Mouse (Mus musculus): ENCODE data around the gene Pbrm1. TPM values are rescaled to one million over a fixed set of nuclear protein-coding genes. Genes with fewer than 3 reads are reported as not detected.

Gene Pbrm1
- polyA plus RNA-seq, 1 experiment: 3.7 TPM

- H3K4me3 ChIP-seq (replicated peaks): no peak overlapping the region
- peaks cover 28% of the 10 kb centered on the region for H3K4me1 ChIP-seq
- no peaks in the 10 kb centered on the region for H3K27me3 ChIP-seq (replicated peaks)
- TF ChIP-seq GATA1 (IDR thresholded peaks at IDR 0.05; ENCODE audit: borderline replicate concordance, low read length) (no peak), FLI1 (IDR thresholded peaks at IDR 0.05; ENCODE audit: low read length) (no peak)
- H3K36me3 ChIP-seq (replicated peaks; ENCODE audit: low read length): peaks cover 84% of the 10 kb centered on the region
- H3K9me3 ChIP-seq: no peaks in the 10 kb centered on the region
Observed at GRCm38 (mm10) chr14:31013928-31014327, 5.0 kb upstream of the Pbrm1 start.

- H3K4me1 ChIP-seq: peaks cover 36% of the 10 kb centered on the region
- H3K36me3 ChIP-seq (replicated peaks; ENCODE audit: low read length): peaks cover 63% of the 10 kb centered on the region
- no peaks in the 10 kb centered on the region for H3K9me3 ChIP-seq
- H3K4me3 ChIP-seq (replicated peaks): no peak overlapping the region
- no peak for TF ChIP-seq GATA1 (IDR thresholded peaks at IDR 0.05; ENCODE audit: borderline replicate concordance, low read length)
- no peak for TF ChIP-seq FLI1 (IDR thresholded peaks at IDR 0.05; ENCODE audit: low read length)
- no peaks in the 10 kb centered on the region for H3K27me3 ChIP-seq (replicated peaks)
Observed at GRCm38 (mm10) chr14:31016063-31016462, 2.9 kb upstream of the Pbrm1 start.

- Histone ChIP-seq H3K4me3 (replicated peaks) (peak overlapping the region; percentile 97), H3K9me3 (no peaks in the 10 kb centered on the region), H3K27me3 (replicated peaks) (no peaks in the 10 kb centered on the region), H3K36me3 (replicated peaks; ENCODE audit: low read length) (peaks cover 58% of the 10 kb centered on the region), H3K4me1 (peaks cover 49% of the 10 kb centered on the region)
- TF ChIP-seq GATA1 (IDR thresholded peaks at IDR 0.05; ENCODE audit: borderline replicate concordance, low read length) (no peak), FLI1 (IDR thresholded peaks at IDR 0.05; ENCODE audit: low read length) (no peak)
Observed at GRCm38 (mm10) chr14:31017854-31018253, 1.1 kb upstream of the Pbrm1 start.

- Histone ChIP-seq H3K36me3 (replicated peaks; ENCODE audit: low read length) (peaks cover 58% of the 10 kb centered on the region), H3K9me3 (no peaks in the 10 kb centered on the region), H3K4me1 (peaks cover 64% of the 10 kb centered on the region), H3K4me3 (replicated peaks) (peak overlapping the region; percentile 97), H3K27me3 (replicated peaks) (no peaks in the 10 kb centered on the region)
- TF ChIP-seq FLI1 (IDR thresholded peaks at IDR 0.05; ENCODE audit: low read length): no peak
- TF ChIP-seq GATA1 (IDR thresholded peaks at IDR 0.05; ENCODE audit: borderline replicate concordance, low read length): no peak
Observed at GRCm38 (mm10) chr14:31019331-31020205, 630 bp downstream of the Pbrm1 start.

- Histone ChIP-seq H3K9me3 (no peaks in the 10 kb centered on the region), H3K27me3 (replicated peaks) (no peaks in the 10 kb centered on the region), H3K36me3 (replicated peaks; ENCODE audit: low read length) (peaks cover 58% of the 10 kb centered on the region), H3K4me3 (replicated peaks) (no peak overlapping the region), H3K4me1 (peaks cover 45% of the 10 kb centered on the region)
- TF ChIP-seq GATA1 (IDR thresholded peaks at IDR 0.05; ENCODE audit: borderline replicate concordance, low read length) (no peak), FLI1 (IDR thresholded peaks at IDR 0.05; ENCODE audit: low read length) (no peak)
Observed at GRCm38 (mm10) chr14:31022579-31022978, 3.6 kb downstream of the Pbrm1 start.

- Histone ChIP-seq H3K27me3 (replicated peaks) (no peaks in the 10 kb centered on the region), H3K4me3 (replicated peaks) (no peak overlapping the region), H3K9me3 (no peaks in the 10 kb centered on the region), H3K4me1 (peaks cover 32% of the 10 kb centered on the region), H3K36me3 (replicated peaks; ENCODE audit: low read length) (peaks cover 88% of the 10 kb centered on the region)
- no peak for TF ChIP-seq FLI1 (IDR thresholded peaks at IDR 0.05; ENCODE audit: low read length)
- no peak for TF ChIP-seq GATA1 (IDR thresholded peaks at IDR 0.05; ENCODE audit: borderline replicate concordance, low read length)
Observed at GRCm38 (mm10) chr14:31025785-31026184, 6.8 kb downstream of the Pbrm1 start.

GRCm38 (mm10) chr14:31045296-31045695 is 26.4 kb downstream of the Pbrm1 start:
- H3K4me3 ChIP-seq (replicated peaks): no peak overlapping the region
- no peaks in the 10 kb centered on the region for H3K9me3 ChIP-seq
- H3K4me1 ChIP-seq: peaks cover 4% of the 10 kb centered on the region; the same call in 1 of the 2 replicates
- H3K36me3 ChIP-seq (replicated peaks; ENCODE audit: low read length): peaks cover 95% of the 10 kb centered on the region
- H3K27me3 ChIP-seq (replicated peaks): no peaks in the 10 kb centered on the region
- TF ChIP-seq GATA1 (IDR thresholded peaks at IDR 0.05; ENCODE audit: borderline replicate concordance, low read length) (no peak), FLI1 (IDR thresholded peaks at IDR 0.05; ENCODE audit: low read length) (no peak)

- Histone ChIP-seq H3K4me1 (peaks cover 6% of the 10 kb centered on the region; the same call in 1 of the 2 replicates), H3K36me3 (replicated peaks; ENCODE audit: low read length) (peaks cover 95% of the 10 kb centered on the region), H3K27me3 (replicated peaks) (no peaks in the 10 kb centered on the region), H3K4me3 (replicated peaks) (no peak overlapping the region), H3K9me3 (no peaks in the 10 kb centered on the region)
- TF ChIP-seq GATA1 (IDR thresholded peaks at IDR 0.05; ENCODE audit: borderline replicate concordance, low read length) (no peak), FLI1 (IDR thresholded peaks at IDR 0.05; ENCODE audit: low read length) (no peak)
Observed at GRCm38 (mm10) chr14:31045817-31046216, 26.9 kb downstream of the Pbrm1 start.

- no peak overlapping the region for H3K4me3 ChIP-seq (replicated peaks)
- no peaks in the 10 kb centered on the region for H3K9me3 ChIP-seq
- no peaks in the 10 kb centered on the region for H3K27me3 ChIP-seq (replicated peaks)
- peaks cover 85% of the 10 kb centered on the region for H3K36me3 ChIP-seq (replicated peaks; ENCODE audit: low read length)
- no peak for TF ChIP-seq GATA1 (IDR thresholded peaks at IDR 0.05; ENCODE audit: borderline replicate concordance, low read length)
- TF ChIP-seq FLI1 (IDR thresholded peaks at IDR 0.05; ENCODE audit: low read length): no peak
- H3K4me1 ChIP-seq: peaks cover 37% of the 10 kb centered on the region
Observed at GRCm38 (mm10) chr14:31062277-31062676, 43.3 kb downstream of the Pbrm1 start.

GRCm38 (mm10) chr14:31069086-31069733 is 50.3 kb downstream of the Pbrm1 start:
- peaks cover 31% of the 10 kb centered on the region for H3K4me1 ChIP-seq
- H3K4me3 ChIP-seq (replicated peaks): no peak overlapping the region
- H3K27me3 ChIP-seq (replicated peaks): no peaks in the 10 kb centered on the region
- no peak for TF ChIP-seq GATA1 (IDR thresholded peaks at IDR 0.05; ENCODE audit: borderline replicate concordance, low read length)
- no peak for TF ChIP-seq FLI1 (IDR thresholded peaks at IDR 0.05; ENCODE audit: low read length)
- peaks cover 82% of the 10 kb centered on the region for H3K36me3 ChIP-seq (replicated peaks; ENCODE audit: low read length)
- H3K9me3 ChIP-seq: no peaks in the 10 kb centered on the region

All from megakaryocyte, embryonic 14.5 days (primary cell).